Mouse (Mus musculus) midbrain, embryonic 13.5 days (tissue): Measurements from ENCODE around the gene Fads2. TPM values are rescaled to one million over a fixed set of nuclear protein-coding genes. Genes with fewer than 3 reads are reported as not detected.

Experiments
- ATAC-seq: fragments of 200-750 bp; cut with Nextera tagmentation; 2 replicates; pipeline ENCODE4 v1.8.0; 2017; ENCODE audit warnings: mild to moderate bottlenecking, moderate TSS enrichment, moderate library complexity
- H3K27ac ChIP-seq: fragments of 300-500 bp; sonication (generic); 2 replicates; pipeline ENCODE4 v1.5.1; 2015; ENCODE audit warnings: inconsistent platforms, mild to moderate bottlenecking, moderate library complexity
- H3K27me3 ChIP-seq: fragments of 300-500 bp; sonication (generic); 2 replicates; pipeline ENCODE4 v1.6.1; 2015; ENCODE audit warnings: mild to moderate bottlenecking, inconsistent platforms
- H3K36me3 ChIP-seq: fragments of 300-500 bp; sonication (generic); 2 replicates; pipeline ENCODE4 v1.6.1; 2015; ENCODE audit warnings: mild to moderate bottlenecking, inconsistent platforms
- H3K4me1 ChIP-seq: fragments of 300-500 bp; sonication (generic); replicated peaks from 2 replicates; pipeline ENCODE4 v1.6.1; 2015; ENCODE audit warnings: inconsistent platforms
- H3K4me2 ChIP-seq: fragments of 300-500 bp; sonication (generic); replicated peaks from 2 replicates; pipeline ENCODE4 v1.6.1; 2015; ENCODE audit warnings: moderate library complexity, mild to moderate bottlenecking, inconsistent platforms
- H3K4me3 ChIP-seq: fragments of 300-500 bp; sonication (generic); replicated peaks from 2 replicates; pipeline ENCODE4 v1.5.1; 2015; ENCODE audit warnings: mild to moderate bottlenecking, inconsistent platforms
- H3K9ac ChIP-seq: fragments of 300-500 bp; sonication (generic); replicated peaks from 2 replicates; pipeline ENCODE4 v1.6.1; 2015; ENCODE audit warnings: mild to moderate bottlenecking, inconsistent platforms
- H3K9me3 ChIP-seq: fragments of 300-500 bp; sonication (generic); 2 replicates; pipeline ENCODE4 v1.6.1; 2016; ENCODE audit warnings: mild to moderate bottlenecking, inconsistent platforms
- WGBS: fragments of 180-500 bp; shearing (Covaris S2); methylation state at CpG from one replicate; pipeline ENCODE4 v1.1.7; 2015; 5-methylcytosine and 5-hydroxymethylcytosine counted together
- polyA plus RNA-seq: library from polyadenylated mRNA; unstranded; fragments of >200 nt; fragmentation: Nextera tagmentation; extraction: Ambion mirVana; gene quantifications from 2 replicates; pipeline ENCODE4 v1.2.1, GENCODE M21; 2015

Fads2 gene
- polyA plus RNA-seq, 1 experiment from 2014 or later, result 173 TPM

DNA sequence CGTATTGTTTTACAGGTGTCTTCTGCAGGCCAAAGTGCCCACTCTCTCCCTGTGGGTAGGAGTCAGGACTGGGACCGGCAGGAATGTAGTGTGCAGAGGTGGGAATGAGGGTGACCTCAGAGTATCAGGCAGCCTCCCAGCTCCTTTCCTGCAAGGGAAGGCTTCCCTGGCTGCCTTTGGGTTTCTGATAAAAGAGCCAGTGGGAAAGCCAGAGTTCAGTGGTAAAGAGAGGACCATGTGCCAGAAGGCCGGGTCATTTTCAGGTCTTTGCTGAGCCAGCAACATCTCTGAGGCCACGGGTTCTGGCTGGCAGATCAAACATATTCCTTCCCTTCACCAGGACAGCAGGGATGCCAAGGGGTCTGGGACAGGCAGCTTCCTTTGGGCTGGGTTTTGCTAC, 55.2 kb downstream of the Fads2 start:
- peaks cover 8% of the 10 kb centered on the region; the same call in 1 of the 2 replicates for H3K27me3 ChIP-seq
- no peak overlapping the region for H3K27ac ChIP-seq
- H3K4me2 ChIP-seq, result no peak overlapping the region
- H3K9ac ChIP-seq, result no peak overlapping the region
- no peak overlapping the region for H3K4me3 ChIP-seq
- peaks cover 12% of the 10 kb centered on the region for H3K4me1 ChIP-seq
- 78% methylated on average over 4 of the region's 4 CpGs for WGBS
- ATAC-seq, result no peak
- no peaks in the 10 kb centered on the region for H3K9me3 ChIP-seq
- H3K36me3 ChIP-seq, result no peaks in the 10 kb centered on the region

DNA sequence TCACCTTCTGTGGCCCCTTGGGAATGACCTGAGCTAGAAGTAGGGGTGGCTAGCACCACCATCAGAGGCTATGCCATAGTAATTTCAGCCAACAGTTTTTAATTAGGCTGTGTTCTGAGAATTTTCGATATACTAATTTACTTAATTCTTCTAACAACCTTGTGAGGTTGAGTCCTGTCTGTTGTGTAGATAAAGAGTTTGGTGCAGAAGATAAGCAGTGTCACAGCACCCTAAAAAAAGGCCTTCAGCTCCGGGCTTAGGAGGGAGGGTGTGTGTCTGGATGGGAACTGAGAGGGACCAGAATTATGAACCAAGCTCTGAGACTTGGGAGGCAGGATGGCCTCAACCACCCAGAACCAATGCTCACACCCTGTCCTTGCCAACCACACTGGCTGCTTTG, 55.8 kb downstream of the Fads2 start:
- Histone ChIP-seq H3K4me1 (peaks cover 18% of the 10 kb centered on the region), H3K4me2 (no peak overlapping the region), H3K9ac (no peak overlapping the region), H3K27me3 (peaks cover 11% of the 10 kb centered on the region), H3K9me3 (no peaks in the 10 kb centered on the region), H3K36me3 (no peaks in the 10 kb centered on the region), H3K4me3 (no peak overlapping the region), H3K27ac (no peak overlapping the region)
- WGBS, result 84% methylated on average over 2 of the region's 2 CpGs
- ATAC-seq, result no peak

DNA sequence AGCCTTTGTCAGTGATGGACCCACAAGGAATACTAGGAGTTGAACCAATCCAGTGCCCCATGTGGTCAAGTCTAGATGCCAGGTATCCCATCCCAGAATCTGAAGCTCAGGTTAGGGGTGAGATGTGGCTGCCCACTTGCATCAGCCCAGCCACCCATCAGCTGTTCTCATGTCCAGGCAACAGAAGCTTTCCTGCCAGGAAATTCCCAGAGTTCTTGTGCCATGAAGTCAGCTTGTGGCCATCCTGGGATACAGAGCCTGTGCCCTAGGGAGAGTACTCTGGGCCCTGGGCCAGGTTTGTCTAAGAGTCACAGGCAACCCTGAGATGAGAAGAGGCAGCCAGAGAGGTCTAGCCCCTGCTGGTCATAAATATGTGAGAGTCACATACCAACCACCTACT, 57.9 kb downstream of the Fads2 start:
- H3K9ac ChIP-seq, result no peak overlapping the region
- no peaks in the 10 kb centered on the region for H3K9me3 ChIP-seq
- H3K4me2 ChIP-seq, result 0 out of 2 replicates have a peak overlapping the region, but pooled peaks have one; percentile 5
- no peaks in the 10 kb centered on the region for H3K36me3 ChIP-seq
- ATAC-seq, result no peak
- H3K4me1 ChIP-seq, result peaks cover 23% of the 10 kb centered on the region
- H3K4me3 ChIP-seq, result no peak overlapping the region
- H3K27me3 ChIP-seq, result peaks cover 23% of the 10 kb centered on the region
- no peak overlapping the region for H3K27ac ChIP-seq

DNA sequence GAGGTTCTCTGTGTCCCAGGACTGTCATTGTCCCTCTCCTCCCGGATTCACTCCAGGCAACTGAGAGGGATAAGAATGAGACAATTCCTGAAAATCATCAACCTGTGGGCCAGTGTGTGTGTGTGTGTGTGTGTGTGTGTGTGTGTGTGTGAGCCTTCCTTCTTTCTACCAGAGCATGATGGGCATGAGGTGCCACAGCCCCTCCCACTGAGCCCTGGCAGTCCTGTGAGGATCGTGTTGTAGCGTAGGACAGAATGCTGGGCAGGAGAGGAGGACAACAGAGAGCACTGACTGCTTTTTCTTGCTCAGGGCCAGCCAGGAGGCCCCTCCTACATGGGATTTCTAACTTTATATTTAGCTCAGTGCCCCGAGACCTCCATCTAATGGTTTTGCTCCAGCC, 58.7 kb downstream of the Fads2 start:
- no peak overlapping the region for H3K27ac ChIP-seq
- peaks cover 23% of the 10 kb centered on the region for H3K27me3 ChIP-seq
- no peaks in the 10 kb centered on the region for H3K36me3 ChIP-seq
- peak overlapping the region; percentile 99 for H3K4me2 ChIP-seq
- ATAC-seq, result no peak
- no peaks in the 10 kb centered on the region for H3K9me3 ChIP-seq
- H3K9ac ChIP-seq, result no peak overlapping the region
- H3K4me3 ChIP-seq, result peak overlapping the region; percentile 69
- peaks cover 23% of the 10 kb centered on the region for H3K4me1 ChIP-seq
- WGBS, result 88% methylated on average over 4 of the region's 4 CpGs

DNA sequence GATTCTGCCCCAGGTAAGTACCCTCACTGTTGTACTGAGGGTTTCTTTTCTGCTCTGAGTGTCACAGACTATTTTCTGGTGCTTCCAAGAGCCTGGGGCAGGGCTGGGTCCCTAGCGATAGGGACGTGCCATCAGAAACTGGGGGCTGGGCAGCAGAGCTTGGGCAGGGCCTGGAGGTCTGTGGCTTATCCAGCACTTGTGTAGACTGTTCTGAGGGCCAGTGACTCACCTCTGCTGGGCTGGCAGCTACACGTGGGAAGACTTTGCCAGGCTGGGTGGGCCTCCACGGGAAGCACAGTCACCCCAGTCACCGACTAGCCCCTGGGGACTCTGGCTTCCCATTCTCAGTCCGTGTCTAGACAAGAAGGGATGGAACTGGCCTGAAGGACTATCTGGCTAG, 59.3 kb downstream of the Fads2 start:
- WGBS, result 52% methylated on average over 6 of the region's 6 CpGs
- H3K36me3 ChIP-seq, result no peaks in the 10 kb centered on the region
- peak overlapping the region; percentile 99 for H3K4me2 ChIP-seq
- H3K9ac ChIP-seq, result peak overlapping the region; percentile 72
- peaks cover 23% of the 10 kb centered on the region for H3K27me3 ChIP-seq
- H3K4me1 ChIP-seq, result peaks cover 23% of the 10 kb centered on the region
- no peaks in the 10 kb centered on the region for H3K9me3 ChIP-seq
- peak overlapping the region; percentile 69 for H3K4me3 ChIP-seq
- H3K27ac ChIP-seq, result no peak overlapping the region
- peak; percentile 18 for ATAC-seq

DNA sequence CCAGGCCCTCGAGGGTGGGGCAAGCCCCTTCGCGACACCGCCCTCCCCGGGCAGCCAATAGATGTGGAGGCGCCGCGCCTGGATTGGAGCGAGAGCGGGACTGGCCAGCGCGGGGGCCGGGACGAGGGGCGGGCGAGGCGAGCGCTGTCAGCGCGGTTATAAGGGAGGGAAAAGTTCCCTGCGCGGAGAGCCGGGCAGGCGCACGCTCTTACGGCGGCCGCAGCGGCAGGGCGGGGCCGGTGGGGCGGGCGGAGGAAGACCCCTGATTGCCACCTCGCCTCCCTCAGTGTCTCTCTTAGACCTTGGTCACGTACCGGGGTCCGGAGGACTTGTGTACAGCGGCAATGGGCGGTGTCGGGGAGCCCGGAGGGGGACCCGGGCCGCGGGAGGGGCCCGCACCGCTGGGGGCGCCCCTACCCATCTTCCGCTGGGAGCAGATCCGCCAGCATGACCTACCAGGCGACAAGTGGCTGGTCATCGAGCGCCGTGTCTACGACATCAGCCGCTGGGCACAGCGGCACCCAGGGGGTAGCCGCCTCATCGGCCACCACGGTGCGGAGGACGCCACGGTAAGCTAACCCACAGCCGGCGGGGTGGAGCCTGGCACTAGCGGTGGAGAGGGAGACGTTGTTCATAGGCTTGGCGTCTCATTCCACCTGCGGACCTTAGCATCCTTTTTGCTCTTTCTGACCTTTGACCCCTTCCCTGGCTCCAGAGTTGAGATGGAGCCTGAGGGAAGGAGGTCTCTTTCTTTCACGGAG, 60.0 kb downstream of the Fads2 start, which contains the start of gene Fads3:
Fads3 (plus strand) TSS at position 182 of the 761 bp plus-strand sequence.
- Histone ChIP-seq H3K4me3 (peak within 1 kb of the TSS; percentile 69), H3K4me2 (peak within 1 kb of the TSS; percentile 99), H3K36me3 (no peaks in the 10 kb centered on the region), H3K9ac (peak within 1 kb of the TSS; percentile 72), H3K27ac (no peak within 1 kb of the TSS), H3K4me1 (peaks cover 23% of the 10 kb centered on the region), H3K27me3 (peaks cover 23% of the 10 kb centered on the region), H3K9me3 (no peaks in the 10 kb centered on the region)
- peak; percentile 91 for ATAC-seq
- WGBS, result under 1% methylated on average over 68 of the region's 69 CpGs

DNA sequence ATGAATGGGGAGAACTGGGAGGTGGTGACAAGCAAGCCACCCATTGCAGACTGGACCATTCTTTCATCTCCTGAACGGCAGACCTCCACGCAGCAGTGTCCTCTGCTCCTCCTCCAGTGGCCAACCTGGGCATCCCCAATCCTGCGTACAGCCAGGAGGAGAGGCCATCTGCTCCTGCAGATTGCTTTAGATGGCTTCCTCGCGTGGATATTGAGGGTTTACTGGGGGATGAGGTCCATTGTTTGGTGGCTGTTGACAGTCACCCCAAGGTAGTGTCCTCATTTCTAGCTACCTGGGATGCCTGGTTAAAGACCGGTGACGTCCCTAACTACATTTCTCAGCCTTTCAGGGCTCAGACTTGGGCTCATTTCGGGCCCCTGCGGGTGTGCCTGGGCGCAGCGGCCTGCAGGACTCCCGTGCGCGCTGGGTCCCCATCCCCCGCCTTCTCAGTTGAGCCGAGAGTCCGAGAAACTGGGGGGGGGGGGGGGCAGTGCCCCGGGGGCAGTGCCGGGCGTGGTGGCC, 60.6 kb downstream of the Fads2 start:
- no peak overlapping the region for H3K27ac ChIP-seq
- ATAC-seq, result peak; percentile 46
- H3K4me3 ChIP-seq, result peak overlapping the region; percentile 69
- H3K9me3 ChIP-seq, result no peaks in the 10 kb centered on the region
- H3K9ac ChIP-seq, result peak overlapping the region; percentile 72
- H3K4me2 ChIP-seq, result peak overlapping the region; percentile 99
- H3K27me3 ChIP-seq, result peaks cover 23% of the 10 kb centered on the region
- WGBS, result 9% methylated on average over 9 of the region's 20 CpGs
- no peaks in the 10 kb centered on the region for H3K36me3 ChIP-seq
- peaks cover 23% of the 10 kb centered on the region for H3K4me1 ChIP-seq

DNA sequence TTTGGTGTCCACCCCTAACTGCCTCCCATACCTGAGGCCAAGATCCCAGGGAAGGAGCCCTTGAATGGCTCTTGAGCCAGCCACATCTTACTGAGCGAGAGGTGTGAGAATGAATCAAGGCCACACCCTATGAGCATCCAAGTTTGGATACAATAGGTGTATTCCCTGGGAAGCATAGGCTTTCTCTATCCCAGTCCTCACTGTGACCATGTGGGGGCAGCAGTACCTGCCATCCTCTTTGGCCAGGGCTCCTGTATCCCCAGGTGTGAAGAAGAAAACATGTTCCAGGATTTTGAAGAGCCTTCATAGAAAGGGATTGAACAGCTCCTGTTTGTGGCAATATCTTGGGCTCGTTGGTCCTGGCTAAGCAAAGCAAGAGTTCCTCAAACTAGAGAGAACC, 61.9 kb downstream of the Fads2 start:
- Histone ChIP-seq H3K27me3 (peaks cover 23% of the 10 kb centered on the region), H3K9me3 (no peaks in the 10 kb centered on the region), H3K9ac (no peak overlapping the region), H3K4me3 (no peak overlapping the region), H3K4me2 (no peak overlapping the region), H3K36me3 (no peaks in the 10 kb centered on the region), H3K27ac (no peak overlapping the region), H3K4me1 (peaks cover 24% of the 10 kb centered on the region)
- 88% methylated on average over 2 of the region's 2 CpGs for WGBS
- no peak for ATAC-seq

DNA sequence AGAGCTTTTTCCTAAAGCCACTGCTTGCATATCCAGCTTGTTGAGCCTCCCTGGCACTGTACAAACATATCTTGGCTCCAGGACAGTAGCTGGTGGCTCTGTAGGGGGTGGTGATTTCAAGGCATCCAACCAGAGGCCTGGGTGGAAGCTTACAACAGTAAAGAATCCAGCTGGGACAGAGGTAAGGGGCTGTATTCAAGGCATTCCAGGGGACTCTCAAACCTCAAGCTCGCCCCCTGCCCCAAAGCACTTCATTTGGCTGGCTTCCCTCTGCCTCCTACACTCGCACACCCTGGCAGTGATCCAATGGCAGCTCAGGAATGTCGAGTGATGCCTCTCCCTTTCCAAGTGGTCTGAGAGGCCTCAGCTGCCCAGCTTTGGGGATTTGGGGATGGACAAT, 62.6 kb downstream of the Fads2 start:
- no peak overlapping the region for H3K4me2 ChIP-seq
- no peaks in the 10 kb centered on the region for H3K36me3 ChIP-seq
- H3K9ac ChIP-seq, result no peak overlapping the region
- H3K4me3 ChIP-seq, result no peak overlapping the region
- H3K4me1 ChIP-seq, result peaks cover 31% of the 10 kb centered on the region
- H3K27me3 ChIP-seq, result peaks cover 23% of the 10 kb centered on the region
- WGBS, result 25% methylated on average over 3 of the region's 3 CpGs
- H3K9me3 ChIP-seq, result no peaks in the 10 kb centered on the region
- no peak for ATAC-seq
- H3K27ac ChIP-seq, result no peak overlapping the region

DNA sequence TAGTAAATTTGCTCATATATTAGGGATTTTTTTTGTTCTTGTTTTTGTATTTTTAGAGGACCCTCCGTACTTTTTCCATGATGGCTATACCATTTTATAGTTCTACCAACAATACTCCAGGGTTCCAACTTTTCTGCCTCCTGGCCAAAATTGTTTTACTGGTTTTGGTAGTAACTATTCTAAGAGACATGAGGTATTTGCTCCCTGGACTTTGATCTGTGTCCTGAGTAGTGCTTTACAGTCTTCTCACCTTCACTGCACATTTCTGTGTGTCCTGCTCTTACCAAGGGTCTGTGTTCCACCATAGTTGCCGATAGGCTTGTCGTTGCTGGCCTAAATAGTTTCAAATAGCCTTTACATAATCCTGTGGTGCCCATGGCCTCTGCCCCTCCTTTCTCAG, 63.2 kb downstream of the Fads2 start:
- peaks cover 31% of the 10 kb centered on the region for H3K4me1 ChIP-seq

DNA sequence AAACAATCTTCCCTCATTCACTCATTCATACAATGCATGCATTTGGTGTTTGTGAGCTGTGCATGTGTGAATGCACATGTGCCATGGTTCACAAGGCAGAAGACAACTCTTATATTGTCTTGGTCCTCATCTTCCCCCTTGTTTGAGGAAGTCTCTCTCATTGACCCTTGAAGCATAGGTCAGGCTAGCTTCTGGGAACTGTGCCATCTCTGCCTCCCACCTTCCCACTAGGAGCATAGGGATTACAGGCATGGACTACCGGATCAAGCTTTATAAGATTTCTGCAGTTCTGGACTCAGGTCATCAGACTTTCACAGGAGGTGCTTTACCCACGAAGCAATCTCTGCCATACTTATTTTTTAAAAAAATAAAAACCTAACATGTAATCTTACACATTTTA, 64.0 kb downstream of the Fads2 start:
- Histone ChIP-seq H3K36me3 (no peaks in the 10 kb centered on the region), H3K4me1 (peaks cover 29% of the 10 kb centered on the region), H3K4me3 (no peak overlapping the region), H3K27ac (no peak overlapping the region), H3K9me3 (no peaks in the 10 kb centered on the region), H3K9ac (no peak overlapping the region), H3K4me2 (no peak overlapping the region), H3K27me3 (peaks cover 19% of the 10 kb centered on the region)
- 65% methylated on average over 2 of the region's 2 CpGs for WGBS
- no peak for ATAC-seq

More for the DNA sequence above, 63.2 kb downstream of the Fads2 start:
- no peaks in the 10 kb centered on the region for H3K36me3 ChIP-seq
- H3K27ac ChIP-seq, result no peak overlapping the region
- peaks cover 23% of the 10 kb centered on the region for H3K27me3 ChIP-seq
- H3K9me3 ChIP-seq, result no peaks in the 10 kb centered on the region
- H3K4me3 ChIP-seq, result no peak overlapping the region
- H3K4me2 ChIP-seq, result no peak overlapping the region
- WGBS, result 82% methylated on average over 3 of the region's 3 CpGs
- no peak overlapping the region for H3K9ac ChIP-seq
- no peak for ATAC-seq

DNA sequence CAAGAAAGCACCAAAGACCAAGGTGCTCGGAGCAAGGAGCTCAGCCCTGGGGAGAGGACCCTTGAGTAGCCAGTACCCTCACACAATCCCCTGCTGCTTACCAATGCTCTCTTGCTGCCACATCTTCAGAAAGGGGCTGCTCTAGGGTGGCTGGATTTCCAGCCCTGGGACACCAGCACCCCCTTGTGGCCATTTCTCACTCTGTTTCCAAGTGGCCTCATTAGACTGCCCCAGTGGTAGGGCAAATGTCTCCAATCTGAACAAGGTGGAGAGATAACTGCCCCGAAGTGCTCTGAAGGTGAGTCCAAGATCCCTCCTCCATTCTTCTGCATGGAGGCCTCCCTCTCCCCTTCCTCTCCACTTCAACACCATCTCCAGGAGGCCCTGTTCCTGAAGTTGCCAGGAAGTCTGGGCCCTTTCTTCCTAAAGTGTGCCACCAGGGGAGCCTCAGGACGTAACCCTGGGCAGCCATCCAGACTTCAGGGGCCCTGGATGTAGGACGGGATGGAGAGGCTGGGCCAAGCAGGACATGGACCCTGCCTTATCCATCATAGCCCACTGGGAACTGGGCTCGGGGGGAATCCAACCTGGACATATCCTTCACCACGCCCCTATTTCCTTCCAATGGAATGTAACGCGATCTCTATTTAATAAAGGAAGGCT, 66.6 kb downstream of the Fads2 start:
- WGBS, result 59% methylated on average over 8 of the region's 8 CpGs
- no peaks in the 10 kb centered on the region for H3K36me3 ChIP-seq
- H3K27me3 ChIP-seq, result peaks cover 6% of the 10 kb centered on the region
- H3K4me1 ChIP-seq, result peaks cover 12% of the 10 kb centered on the region
- no peak overlapping the region for H3K27ac ChIP-seq
- peak; percentile 63 for ATAC-seq
- no peak overlapping the region for H3K4me3 ChIP-seq
- H3K9me3 ChIP-seq, result no peaks in the 10 kb centered on the region
- H3K9ac ChIP-seq, result 0 out of 2 replicates have a peak overlapping the region, but pooled peaks have one; percentile 4
- no peak overlapping the region for H3K4me2 ChIP-seq
